Mouse (Mus musculus) CH12.LX (cell line): ENCODE measurements at regions not wholly inside any gene's neighbourhood (a gene's known extent, or its start where the extent isn't known, plus 50 kb on each side); places are given as distances from the start of the nearest gene placed in this dataset.

Experiments used
- CTCF ChIP-seq, 2 experiments: IDR thresholded peaks in 1 of 2; conservative IDR thresholded peaks in 1 of 2; 2 replicates each; pipeline ENCODE4 v1.5.1; 2011 to 2012; ENCODE audit warnings: low read depth in 2 of 2, low read length in 2 of 2, improper control_type of control experiment in 1 of 2, inconsistent platforms in 1 of 2, mild to moderate bottlenecking in 1 of 2, moderate library complexity in 1 of 2
- HCFC1 ChIP-seq: IDR thresholded peaks from 2 replicates; pipeline ENCODE4 v1.6.1; 2012; ENCODE audit warnings: low read depth, mild to moderate bottlenecking, inconsistent platforms, low read length, improper control_type of control experiment
- MAFK ChIP-seq: IDR thresholded peaks from 2 replicates; pipeline ENCODE4 v1.6.1; 2011; ENCODE audit warnings: low read length, improper control_type of control experiment; ENCODE audit not compliant: insufficient replicate concordance
- NRF1 ChIP-seq: IDR thresholded peaks from 2 replicates; pipeline ENCODE4 v1.6.1; 2014; ENCODE audit warnings: low read depth, mild to moderate bottlenecking, inconsistent platforms, low read length, improper control_type of control experiment, moderate library complexity
- POLR2A ChIP-seq: IDR thresholded peaks from 2 replicates; pipeline ENCODE4 v1.6.1; 2011; ENCODE audit warnings: low read depth, mild to moderate bottlenecking, improper control_type of control experiment, low read length
- SIN3A ChIP-seq: IDR thresholded peaks from 2 replicates; pipeline ENCODE4 v1.6.1; 2012; ENCODE audit warnings: low read length, improper control_type of control experiment, inconsistent platforms

DNA sequence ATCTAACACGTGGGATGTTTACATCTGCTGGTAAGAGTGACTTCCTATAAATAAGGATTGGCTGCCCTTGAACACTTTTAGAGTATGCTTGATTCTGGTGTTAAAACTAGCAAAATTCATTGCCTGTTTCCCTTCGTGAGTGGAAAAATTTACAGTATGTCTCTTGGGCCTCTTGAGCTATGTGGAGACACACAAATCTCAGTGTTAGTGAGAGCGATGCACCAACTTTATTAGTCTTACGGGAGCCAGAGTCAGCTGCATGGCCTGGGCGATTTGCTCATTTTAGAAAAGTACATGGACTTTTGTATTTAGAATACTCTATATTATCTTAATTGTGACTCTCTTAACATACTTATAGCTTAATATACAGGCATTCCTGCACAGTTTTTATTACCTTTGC is 430.0 kb downstream of the Chl1 start:
- TF ChIP-seq CTCF (conservative IDR thresholded peaks at IDR 0.05 in 1 of 2, IDR thresholded peaks at IDR 0.05 in 1 of 2; ENCODE audit: low read depth in 2 of 2, low read length in 2 of 2), result no peak
- TF ChIP-seq HCFC1, result no peak
- no peak for TF ChIP-seq SIN3A
- no peak for TF ChIP-seq POLR2A
- no peak for TF ChIP-seq NRF1
- TF ChIP-seq MAFK, result no peak
